Mouse (Mus musculus): Measurements from ENCODE around the gene Sec16a. TPM values are rescaled to one million over a fixed set of nuclear protein-coding genes. Genes with fewer than 3 reads are reported as not detected.

Gene Sec16a
- polyA plus RNA-seq (2017; shearing (Covaris generic)): 10 to 100 TPM; 18.4 to 28.4 (median 24.2) TPM

DNA sequence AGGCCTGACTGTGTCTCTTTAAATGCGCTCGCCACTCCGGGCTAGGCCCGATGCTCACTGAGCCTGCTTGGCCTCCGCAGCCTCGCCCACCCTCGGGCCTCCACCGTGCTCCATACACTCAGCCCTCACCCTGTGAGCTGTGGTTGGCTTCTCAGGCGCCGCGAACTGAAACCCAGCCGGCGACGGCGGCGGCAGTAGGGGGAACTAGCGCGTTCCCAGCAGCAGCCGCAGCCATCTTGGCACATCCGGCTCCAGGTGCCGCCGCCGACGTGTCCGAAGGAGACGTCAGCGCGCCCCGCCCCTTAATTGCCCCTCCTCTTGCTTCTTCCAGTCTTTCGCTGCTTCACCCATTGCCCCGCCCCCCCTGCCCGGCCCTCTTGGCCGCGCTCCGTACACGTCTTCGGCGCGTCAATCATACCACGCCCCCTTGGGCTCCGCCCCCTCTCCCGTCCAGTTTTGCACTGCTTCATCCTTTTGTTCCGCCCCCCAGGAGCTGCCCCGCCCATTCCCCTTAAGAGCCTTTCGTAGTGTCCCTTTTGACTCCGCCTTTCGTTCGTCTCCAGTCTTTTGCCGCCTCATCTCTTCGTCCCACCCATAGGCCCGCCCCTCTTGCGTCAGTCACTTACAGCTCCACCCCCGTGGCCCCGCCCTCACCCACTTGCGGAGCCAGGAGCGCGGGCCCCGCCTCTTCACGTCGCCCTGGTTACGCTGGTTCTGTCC lies at the start of gene Sec16a:
Gene Sec16a (minus strand): TSS at position 271 of the 720 bp plus-strand sequence.
- peak; percentile 86 for ATAC-seq

- no peak for ATAC-seq
These were observed 49.4 kb upstream of the Sec16a start for GRCm38 (mm10) chr2:26494396-26494795.

DNA sequence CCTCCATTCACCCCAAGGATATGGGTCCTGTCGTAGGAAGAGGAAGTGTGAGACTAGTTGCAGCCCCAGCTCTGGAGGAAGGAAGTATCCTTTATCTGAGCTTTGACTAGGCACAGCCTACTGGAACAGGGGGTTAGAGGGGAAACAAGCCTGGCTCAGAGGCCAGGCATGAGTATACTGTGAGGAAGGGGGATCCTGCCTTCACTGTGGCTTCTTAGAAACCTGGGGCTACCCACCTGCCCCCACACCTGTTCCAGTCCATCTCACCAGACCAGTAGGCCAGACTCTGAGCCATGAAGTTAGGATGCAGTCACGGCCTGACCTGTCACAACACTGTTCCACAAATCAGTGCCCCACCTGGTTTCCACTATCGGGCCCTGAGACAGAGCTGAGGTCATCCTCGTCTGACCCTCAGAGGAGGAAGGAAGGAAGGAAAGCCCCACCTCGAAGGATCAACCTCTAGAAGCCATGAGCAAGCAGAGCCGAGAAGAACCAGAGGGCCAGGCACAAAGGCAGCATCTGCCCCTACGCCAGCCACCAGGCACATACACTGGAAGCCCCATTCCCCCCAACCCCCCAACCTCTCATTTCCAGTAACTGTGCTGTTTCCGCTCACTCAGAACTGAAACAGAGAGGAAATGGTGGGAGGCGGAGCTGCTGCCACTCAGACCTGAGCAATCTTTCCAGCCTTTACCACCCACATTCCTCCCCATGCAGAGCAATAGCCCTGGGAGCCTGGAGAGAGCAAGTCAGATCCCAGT lies 48.2 kb upstream of the Sec16a start:
- ATAC-seq: peak; percentile 72

GRCm38 (mm10) chr2:26490760-26491301 lies 45.8 kb upstream of the Sec16a start:
- ATAC-seq: no peak

GRCm38 (mm10) chr2:26488535-26489135 lies 43.6 kb upstream of the Sec16a start:
- ATAC-seq: no peak

GRCm38 (mm10) chr2:26487322-26488021 lies 42.5 kb upstream of the Sec16a start:
- no peak for ATAC-seq

- no peak for ATAC-seq
These were observed 41.9 kb upstream of the Sec16a start for GRCm38 (mm10) chr2:26486835-26487321.

GRCm38 (mm10) chr2:26486264-26486810 lies 41.3 kb upstream of the Sec16a start:
- no peak for ATAC-seq

DNA sequence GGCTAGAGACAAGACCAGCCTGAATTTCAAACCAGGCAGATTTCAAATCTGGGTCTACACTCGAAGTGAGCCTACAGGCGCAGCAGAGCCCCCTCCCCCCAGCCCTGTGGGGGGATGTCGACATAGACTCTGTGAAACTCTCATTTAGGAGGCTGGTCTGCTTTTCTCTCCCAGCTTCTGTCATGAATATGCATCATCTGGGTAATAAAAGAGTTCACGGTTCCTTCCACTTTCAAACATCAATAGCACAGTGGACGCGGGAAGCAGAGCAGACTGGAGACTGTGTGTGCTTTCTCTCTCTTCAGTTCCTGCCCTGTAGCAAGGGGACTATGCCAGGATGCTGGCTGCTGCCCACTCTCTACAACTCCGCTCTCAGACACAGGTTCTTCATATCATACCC lies 40.7 kb upstream of the Sec16a start:
- no peak for ATAC-seq

DNA sequence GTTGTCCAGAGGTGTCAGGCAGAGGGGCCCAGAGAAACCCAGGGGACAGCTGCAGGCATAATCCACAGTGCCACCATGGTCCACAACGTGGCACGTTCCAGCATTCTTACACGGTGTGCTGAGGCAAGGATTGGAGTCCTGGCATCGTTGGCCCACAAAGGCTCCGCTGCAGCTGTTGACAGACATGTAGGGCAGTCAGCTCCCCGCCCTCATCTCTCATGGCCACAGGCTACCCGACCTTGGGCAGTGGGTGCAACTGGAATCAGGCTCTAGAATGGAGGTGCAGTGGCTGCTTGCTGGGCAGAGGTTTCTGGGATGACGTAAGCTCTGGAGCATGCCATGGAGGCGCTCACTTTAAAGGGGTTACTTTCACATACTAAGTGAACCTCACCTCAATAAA lies 40.3 kb upstream of the Sec16a start:
- ATAC-seq: no peak

- no peak for ATAC-seq
These were observed 39.2 kb upstream of the Sec16a start for GRCm38 (mm10) chr2:26484169-26484568.

DNA sequence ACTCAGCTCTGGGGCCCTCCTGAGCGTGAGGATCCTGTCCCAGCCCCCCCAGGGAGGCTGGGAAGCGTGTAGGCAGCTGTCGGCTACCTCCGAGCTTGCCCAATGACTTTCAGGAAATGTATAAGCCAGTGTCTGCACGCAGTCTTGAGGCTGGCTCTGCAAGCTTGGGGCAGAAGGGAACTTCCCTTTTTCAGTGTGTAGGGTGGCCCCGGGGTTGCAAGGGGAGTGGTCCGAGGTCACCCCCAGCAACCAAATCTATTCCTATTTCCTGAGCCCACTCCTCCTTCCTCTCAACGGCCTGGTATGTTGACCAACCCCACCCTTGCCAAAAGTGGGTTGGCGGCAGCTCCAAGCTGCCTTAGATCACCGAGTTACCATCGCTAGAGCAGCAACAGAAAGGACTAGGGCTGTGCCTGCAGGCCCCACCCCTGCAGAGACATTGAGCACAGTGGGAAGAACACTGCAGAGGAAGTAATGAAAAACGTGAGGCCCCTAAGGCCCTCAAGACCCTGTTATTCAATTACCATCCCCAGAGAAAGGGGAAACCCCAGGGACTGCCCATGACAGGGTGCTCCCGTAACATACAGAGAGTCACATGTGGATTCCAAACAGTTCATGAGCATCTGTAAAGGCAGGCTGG lies 38.3 kb upstream of the Sec16a start:
- peak; percentile 81 for ATAC-seq

DNA sequence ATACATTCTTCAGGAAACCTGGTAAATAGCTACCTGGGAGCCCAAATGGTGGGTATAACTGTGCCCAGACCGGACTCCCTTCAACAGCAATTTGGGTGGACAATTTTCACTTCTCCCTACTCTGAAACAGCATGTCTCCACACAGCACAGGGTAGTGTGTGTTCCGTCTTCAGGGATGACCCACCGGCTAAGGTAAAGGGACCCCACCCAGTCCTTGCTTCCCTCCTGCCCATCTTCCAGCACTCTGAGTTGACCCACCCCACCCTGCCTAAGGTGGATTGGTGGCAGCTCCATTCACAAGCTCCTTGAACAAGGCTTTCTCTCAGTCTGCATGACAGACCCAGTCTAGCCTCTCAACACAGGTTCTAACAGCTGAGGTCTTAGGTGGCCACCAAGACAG lies 37.8 kb upstream of the Sec16a start:
- no peak for ATAC-seq

- ATAC-seq: no peak
These were observed 36.9 kb upstream of the Sec16a start for GRCm38 (mm10) chr2:26481724-26482495.

GRCm38 (mm10) chr2:26480911-26481310 lies 35.9 kb upstream of the Sec16a start:
- no peak for ATAC-seq

DNA sequence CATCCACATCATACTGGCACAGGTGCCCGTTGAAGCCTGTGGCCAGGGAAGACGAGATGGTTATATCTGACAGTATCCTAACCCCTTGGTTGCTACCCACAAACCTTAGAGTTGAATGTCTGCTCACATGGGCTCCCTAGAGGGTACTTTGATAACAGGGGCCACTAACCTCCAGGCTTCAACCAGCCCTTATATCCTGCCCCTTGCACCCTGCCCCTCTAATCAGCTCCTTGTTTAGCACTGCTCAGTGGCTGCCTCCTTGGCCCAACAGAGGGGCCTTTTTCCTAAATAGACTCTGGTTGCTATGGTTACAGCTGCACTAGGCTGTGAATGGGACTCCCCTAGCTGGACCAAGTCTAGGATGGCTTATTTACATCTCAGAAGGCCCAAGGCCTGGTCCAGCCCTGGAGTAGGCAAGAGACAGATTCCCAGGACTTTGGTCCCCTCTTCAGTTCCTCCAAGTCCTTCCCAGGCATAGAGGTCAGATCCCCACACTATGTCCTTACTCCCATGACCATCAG lies 33.7 kb upstream of the Sec16a start:
- ATAC-seq: no peak

DNA sequence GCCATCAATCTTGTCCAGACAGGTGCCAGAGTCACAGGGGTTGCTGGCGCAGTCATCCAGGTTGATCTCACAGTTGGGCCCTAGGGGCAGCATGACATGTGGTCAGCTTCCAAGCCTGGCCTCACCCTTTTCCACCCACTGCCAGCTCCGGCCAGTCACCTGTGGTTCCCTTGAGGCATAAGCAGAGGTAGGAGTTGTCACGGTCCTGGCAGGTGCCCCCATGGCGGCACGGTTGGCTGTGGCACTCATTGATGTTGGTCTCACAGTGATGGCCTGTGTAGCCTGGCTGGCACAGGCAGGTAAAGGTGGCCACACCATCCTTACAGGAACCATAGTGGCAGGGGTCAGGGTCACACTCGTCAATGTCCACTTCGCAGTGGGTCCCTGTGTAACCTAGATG lies 32.9 kb upstream of the Sec16a start:
- ATAC-seq: no peak

DNA sequence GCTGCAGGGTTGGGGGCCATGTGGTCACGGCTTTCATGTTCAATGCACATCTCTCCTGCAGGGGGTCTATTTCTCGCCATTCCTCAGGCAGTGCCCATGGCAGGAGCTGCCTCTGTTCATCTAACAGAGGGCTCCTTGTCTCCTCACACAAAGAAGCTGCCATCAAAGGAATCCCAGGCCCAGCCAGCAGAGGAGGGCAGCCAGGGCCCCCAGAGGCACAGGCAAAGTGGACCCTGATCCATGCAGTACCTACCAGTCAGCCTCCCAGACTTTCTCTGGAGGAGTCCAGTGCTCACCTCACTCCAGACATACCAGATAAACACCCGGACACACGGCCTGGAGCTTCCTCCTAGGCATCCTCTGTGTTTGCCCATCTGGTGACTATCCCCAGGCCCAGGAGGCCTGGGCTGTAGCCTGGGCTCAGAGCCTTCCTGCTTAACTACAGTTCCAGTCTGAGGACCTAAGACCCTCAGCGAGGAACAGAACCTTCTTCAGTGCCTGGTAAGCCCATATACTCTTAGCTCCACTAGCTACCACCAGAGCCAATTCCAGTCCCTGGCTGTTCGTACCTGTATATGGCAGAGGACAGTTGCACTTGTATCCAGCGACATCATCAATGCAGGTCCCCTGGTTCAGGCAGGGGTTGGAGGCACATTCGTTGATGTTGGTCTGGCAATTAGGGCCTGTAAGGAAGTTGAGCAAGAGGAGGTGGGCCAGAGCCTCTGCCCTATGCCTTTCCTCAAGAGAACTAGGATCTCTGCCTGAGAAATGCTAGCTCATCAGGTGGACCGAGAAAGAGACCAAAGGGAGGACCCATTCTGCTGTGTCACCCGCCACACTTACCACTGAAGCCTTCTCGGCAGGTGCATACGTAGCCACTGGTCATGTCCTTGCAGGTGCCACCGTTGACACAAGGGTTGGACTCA lies 30.8 kb upstream of the Sec16a start:
- no peak for ATAC-seq

GRCm38 (mm10) chr2:26474789-26475504 lies 29.9 kb upstream of the Sec16a start:
- ATAC-seq: no peak
